Mouse (Mus musculus) heart, embryonic 15.5 days (tissue): Measurements from ENCODE around the gene Tatdn2. TPM values are rescaled to one million over a fixed set of nuclear protein-coding genes. Genes with fewer than 3 reads are reported as not detected.

Source experiments
- ATAC-seq: fragments of 200-750 bp; cut with Nextera tagmentation; replicated peaks from 2 replicates; pipeline ENCODE4 v1.8.0; 2017; ENCODE audit warnings: low read depth, moderate TSS enrichment; ENCODE audit not compliant: insufficient number of reproducible peaks, insufficient read depth, low FRiP score
- H3K27ac ChIP-seq: fragments of 300-500 bp; sonication (generic); 2 replicates; pipeline ENCODE4 v1.5.1; 2015; ENCODE audit warnings: mild to moderate bottlenecking, inconsistent platforms
- H3K27me3 ChIP-seq: fragments of 300-500 bp; sonication (generic); 2 replicates; pipeline ENCODE4 v1.6.1; 2015; ENCODE audit warnings: inconsistent platforms
- H3K36me3 ChIP-seq: fragments of 300-500 bp; sonication (generic); 2 replicates; pipeline ENCODE4 v1.6.1; 2015; ENCODE audit warnings: mild to moderate bottlenecking, inconsistent platforms
- H3K4me1 ChIP-seq: fragments of 300-500 bp; sonication (generic); replicated peaks from 2 replicates; pipeline ENCODE4 v1.6.1; 2015; ENCODE audit warnings: inconsistent platforms
- H3K4me2 ChIP-seq: fragments of 300-500 bp; sonication (generic); 2 replicates; pipeline ENCODE4 v1.6.1; 2015; ENCODE audit warnings: inconsistent platforms, mild to moderate bottlenecking, moderate library complexity
- H3K4me3 ChIP-seq: fragments of 300-500 bp; sonication (generic); 2 replicates; pipeline ENCODE4 v1.5.1; 2015; ENCODE audit warnings: mild to moderate bottlenecking, inconsistent platforms
- H3K9ac ChIP-seq: fragments of 300-500 bp; sonication (generic); 2 replicates; pipeline ENCODE4 v1.6.1; 2015; ENCODE audit warnings: mild to moderate bottlenecking, inconsistent platforms
- H3K9me3 ChIP-seq: fragments of 300-500 bp; sonication (generic); replicated peaks from 2 replicates; pipeline ENCODE4 v1.6.1; 2016; ENCODE audit warnings: inconsistent platforms
- WGBS: fragments of 180-500 bp; shearing (Covaris S2); methylation state at CpG from one replicate; pipeline ENCODE4 v1.1.7; 2015; ENCODE audit warnings: mixed read lengths; 5-methylcytosine and 5-hydroxymethylcytosine counted together
- polyA plus RNA-seq: library from polyadenylated mRNA; unstranded; fragments of >200 nt; fragmentation: Nextera tagmentation; extraction: Ambion mirVana; gene quantifications from 2 replicates; pipeline ENCODE4 v1.2.1, GENCODE M21; 2015

Tatdn2 gene
- polyA plus RNA-seq, 1 experiment from 2014 or later, result 0.77 TPM

- Histone ChIP-seq H3K4me1 (no peaks in the 10 kb centered on the region), H3K4me2 (no peak overlapping the region), H3K27me3 (no peaks in the 10 kb centered on the region), H3K4me3 (no peak overlapping the region), H3K9ac (no peak overlapping the region), H3K27ac (no peak overlapping the region), H3K9me3 (no peaks in the 10 kb centered on the region), H3K36me3 (peaks cover 46% of the 10 kb centered on the region)
- ATAC-seq, result no peak
- 91% methylated on average over 3 of the region's 3 CpGs for whole genome bisulfite sequencing
These were observed 20.7 kb downstream of the Tatdn2 start for GRCm38 (mm10) chr6:113717541-113717940.

- H3K27ac ChIP-seq, result no peak within 1 kb of the TSS
- no peak within 1 kb of the TSS for H3K4me3 ChIP-seq
- no peak within 1 kb of the TSS for H3K4me2 ChIP-seq
- 88% methylated on average over 3 of the region's 3 CpGs for WGBS
- H3K4me1 ChIP-seq, result no peaks in the 10 kb centered on the region
- no peak for ATAC-seq
- H3K9me3 ChIP-seq, result no peaks in the 10 kb centered on the region
- H3K27me3 ChIP-seq, result no peaks in the 10 kb centered on the region
- H3K36me3 ChIP-seq, result peaks cover 36% of the 10 kb centered on the region
- no peak within 1 kb of the TSS for H3K9ac ChIP-seq
These were observed 23.0 kb downstream of the Tatdn2 start, which contains the start of gene Ghrl for GRCm38 (mm10) chr6:113719878-113720277. Ghrl (minus strand) TSS chr6:113719880.

- H3K27me3 ChIP-seq, result no peaks in the 10 kb centered on the region
- ATAC-seq, result no peak
- H3K4me1 ChIP-seq, result no peaks in the 10 kb centered on the region
- H3K4me3 ChIP-seq, result no peak overlapping the region
- peaks cover 37% of the 10 kb centered on the region for H3K36me3 ChIP-seq
- no peaks in the 10 kb centered on the region for H3K9me3 ChIP-seq
- H3K27ac ChIP-seq, result no peak overlapping the region
- H3K4me2 ChIP-seq, result no peak overlapping the region
- WGBS, result 80% methylated on average over 4 of the region's 4 CpGs
- no peak overlapping the region for H3K9ac ChIP-seq
These were observed 24.2 kb downstream of the Tatdn2 start for GRCm38 (mm10) chr6:113721061-113721460.

GRCm38 (mm10) chr6:113728181-113728580 lies 31.3 kb downstream of the Tatdn2 start:
- no peaks in the 10 kb centered on the region for H3K4me1 ChIP-seq
- no peaks in the 10 kb centered on the region for H3K27me3 ChIP-seq
- peaks cover 91% of the 10 kb centered on the region for H3K36me3 ChIP-seq
- no peak overlapping the region for H3K4me3 ChIP-seq
- no peak overlapping the region for H3K27ac ChIP-seq
- no peak for ATAC-seq
- WGBS, result 83% methylated on average over 7 of the region's 7 CpGs
- H3K4me2 ChIP-seq, result no peak overlapping the region
- no peak overlapping the region for H3K9ac ChIP-seq
- no peaks in the 10 kb centered on the region for H3K9me3 ChIP-seq

GRCm38 (mm10) chr6:113731296-113731695 lies 34.4 kb downstream of the Tatdn2 start:
- no peaks in the 10 kb centered on the region for H3K27me3 ChIP-seq
- 91% methylated on average over 3 of the region's 3 CpGs for WGBS
- no peak overlapping the region for H3K4me3 ChIP-seq
- no peak overlapping the region for H3K9ac ChIP-seq
- no peak for ATAC-seq
- H3K4me2 ChIP-seq, result no peak overlapping the region
- H3K27ac ChIP-seq, result no peak overlapping the region
- H3K36me3 ChIP-seq, result peaks cover 100% of the 10 kb centered on the region
- no peaks in the 10 kb centered on the region for H3K9me3 ChIP-seq
- no peaks in the 10 kb centered on the region for H3K4me1 ChIP-seq

- no peak overlapping the region for H3K27ac ChIP-seq
- H3K9ac ChIP-seq, result no peak overlapping the region
- ATAC-seq, result no peak
- peaks cover 41% of the 10 kb centered on the region for H3K36me3 ChIP-seq
- H3K4me3 ChIP-seq, result no peak overlapping the region
- WGBS, result 87% methylated on average over 9 of the region's 9 CpGs
- no peak overlapping the region for H3K4me2 ChIP-seq
- H3K4me1 ChIP-seq, result peaks cover 14% of the 10 kb centered on the region
- no peaks in the 10 kb centered on the region for H3K27me3 ChIP-seq
- no peaks in the 10 kb centered on the region for H3K9me3 ChIP-seq
These were observed 40.6 kb downstream of the Tatdn2 start for GRCm38 (mm10) chr6:113737318-113738046.

GRCm38 (mm10) chr6:113740236-113741217 lies 43.7 kb downstream of the Tatdn2 start, which contains the start of gene Sec13:
Sec13 (minus strand) TSS chr6:113740743.
- Histone ChIP-seq H3K4me1 (peaks cover 14% of the 10 kb centered on the region), H3K36me3 (peaks cover 11% of the 10 kb centered on the region), H3K27me3 (peaks cover 4% of the 10 kb centered on the region; the same call in 1 of the 2 replicates), H3K4me3 (peak within 1 kb of the TSS; percentile 70), H3K9me3 (no peaks in the 10 kb centered on the region), H3K9ac (peak within 1 kb of the TSS; percentile 76), H3K27ac (peak within 1 kb of the TSS; percentile 57), H3K4me2 (peak within 1 kb of the TSS; percentile 76)
- 6% methylated on average over 41 of the region's 41 CpGs for WGBS
- peak; percentile 63 for ATAC-seq

- no peak overlapping the region for H3K27ac ChIP-seq
- H3K9me3 ChIP-seq, result no peaks in the 10 kb centered on the region
- WGBS, result 55% methylated on average over 2 of the region's 2 CpGs
These were observed 44.6 kb downstream of the Tatdn2 start for GRCm38 (mm10) chr6:113741425-113741824.

GRCm38 (mm10) chr6:113742321-113742720 lies 45.5 kb downstream of the Tatdn2 start:
- Histone ChIP-seq H3K4me2 (no peak overlapping the region), H3K27ac (no peak overlapping the region), H3K36me3 (no peaks in the 10 kb centered on the region), H3K9me3 (no peaks in the 10 kb centered on the region), H3K27me3 (peaks cover 13% of the 10 kb centered on the region), H3K4me1 (peaks cover 14% of the 10 kb centered on the region), H3K9ac (no peak overlapping the region), H3K4me3 (no peak overlapping the region)
- 50% methylated on average over 1 of the region's 1 CpGs for WGBS
- ATAC-seq, result no peak

More at GRCm38 (mm10) chr6:113741425-113741824, 44.6 kb downstream of the Tatdn2 start:
- ATAC-seq, result no peak
- peaks cover 6% of the 10 kb centered on the region; the same call in 1 of the 2 replicates for H3K27me3 ChIP-seq
- peaks cover 14% of the 10 kb centered on the region for H3K4me1 ChIP-seq
- no peak overlapping the region for H3K4me2 ChIP-seq
- H3K36me3 ChIP-seq, result peaks cover 2% of the 10 kb centered on the region
- no peak overlapping the region for H3K4me3 ChIP-seq
- no peak overlapping the region for H3K9ac ChIP-seq

- 34% methylated on average over 1 of the region's 1 CpGs for WGBS
- no peak for ATAC-seq
- Histone ChIP-seq H3K9ac (no peak overlapping the region), H3K4me1 (peaks cover 14% of the 10 kb centered on the region), H3K4me3 (no peak overlapping the region), H3K4me2 (no peak overlapping the region), H3K27me3 (peaks cover 18% of the 10 kb centered on the region), H3K27ac (no peak overlapping the region), H3K36me3 (no peaks in the 10 kb centered on the region), H3K9me3 (no peaks in the 10 kb centered on the region)
These were observed 46.3 kb downstream of the Tatdn2 start for GRCm38 (mm10) chr6:113743111-113743510.

GRCm38 (mm10) chr6:113745117-113745516 lies 48.3 kb downstream of the Tatdn2 start:
- H3K36me3 ChIP-seq, result no peaks in the 10 kb centered on the region
- no peak overlapping the region for H3K9ac ChIP-seq
- peaks cover 3% of the 10 kb centered on the region; the same call in 1 of the 2 replicates for H3K4me1 ChIP-seq
- peaks cover 38% of the 10 kb centered on the region for H3K27me3 ChIP-seq
- no peak overlapping the region for H3K27ac ChIP-seq
- no peaks in the 10 kb centered on the region for H3K9me3 ChIP-seq
- no peak overlapping the region for H3K4me2 ChIP-seq
- H3K4me3 ChIP-seq, result no peak overlapping the region
- no peak for ATAC-seq
